Mouse (Mus musculus): ENCODE results near the gene Ydjc. TPM values are rescaled to one million over a fixed set of nuclear protein-coding genes. Genes with fewer than 3 reads are reported as not detected.

Ydjc gene
- polyA plus RNA-seq, 1 experiment from 2014 or later, result 43.7 TPM

- Histone ChIP-seq H3K27me3 (replicated peaks) (no peaks in the 10 kb centered on the region), H3K4me2 (no peak overlapping the region), H3K4me3 (no peak overlapping the region), H3K9ac (no peak overlapping the region), H3K36me3 (replicated peaks) (peaks cover 5% of the 10 kb centered on the region; the same call in 1 of the 2 replicates), H3K4me1 (no peaks in the 10 kb centered on the region), H3K9me3 (no peaks in the 10 kb centered on the region), H3K27ac (no peak overlapping the region)
- no peak for ATAC-seq (replicated peaks)
These were observed 22.8 kb downstream of the Ydjc start for GRCm38 (mm10) chr16:17167179-17167578.

GRCm38 (mm10) chr16:17168049-17168448 is 23.6 kb downstream of the Ydjc start:
- 91% methylated on average over 5 of the region's 5 CpGs for WGBS
- Histone ChIP-seq H3K4me2 (no peak overlapping the region), H3K27ac (no peak overlapping the region), H3K9ac (no peak overlapping the region), H3K4me3 (no peak overlapping the region), H3K9me3 (no peaks in the 10 kb centered on the region), H3K27me3 (replicated peaks) (no peaks in the 10 kb centered on the region), H3K4me1 (no peaks in the 10 kb centered on the region), H3K36me3 (replicated peaks) (peaks cover 13% of the 10 kb centered on the region; the same call in 1 of the 2 replicates)
- ATAC-seq (replicated peaks), result no peak

- no peak for ATAC-seq (replicated peaks)
- Histone ChIP-seq H3K4me2 (no peak overlapping the region), H3K4me3 (no peak overlapping the region), H3K27me3 (replicated peaks) (no peaks in the 10 kb centered on the region), H3K4me1 (no peaks in the 10 kb centered on the region), H3K36me3 (replicated peaks) (peaks cover 17% of the 10 kb centered on the region; the same call in 1 of the 2 replicates), H3K9ac (no peak overlapping the region), H3K9me3 (no peaks in the 10 kb centered on the region), H3K27ac (no peak overlapping the region)
- WGBS, result 94% methylated on average over 2 of the region's 2 CpGs
These were observed 31.3 kb downstream of the Ydjc start for GRCm38 (mm10) chr16:17175765-17176164.

GRCm38 (mm10) chr16:17177623-17178170 is 33.3 kb downstream of the Ydjc start:
- H3K4me3 ChIP-seq, result no peak overlapping the region
- peaks cover 13% of the 10 kb centered on the region; the same call in 1 of the 2 replicates for H3K36me3 ChIP-seq (replicated peaks)
- 97% methylated on average over 1 of the region's 1 CpGs for WGBS
- no peaks in the 10 kb centered on the region for H3K9me3 ChIP-seq
- H3K4me2 ChIP-seq, result no peak overlapping the region
- no peaks in the 10 kb centered on the region for H3K27me3 ChIP-seq (replicated peaks)
- no peak for ATAC-seq (replicated peaks)
- H3K27ac ChIP-seq, result no peak overlapping the region
- no peaks in the 10 kb centered on the region for H3K4me1 ChIP-seq
- no peak overlapping the region for H3K9ac ChIP-seq

- Histone ChIP-seq H3K27me3 (replicated peaks) (no peaks in the 10 kb centered on the region), H3K9ac (no peak overlapping the region), H3K27ac (no peak overlapping the region), H3K36me3 (replicated peaks) (peaks cover 8% of the 10 kb centered on the region; the same call in 1 of the 2 replicates), H3K9me3 (no peaks in the 10 kb centered on the region), H3K4me1 (no peaks in the 10 kb centered on the region), H3K4me3 (no peak overlapping the region), H3K4me2 (no peak overlapping the region)
- 95% methylated on average over 3 of the region's 3 CpGs for WGBS
- ATAC-seq (replicated peaks), result no peak
These were observed 35.3 kb downstream of the Ydjc start for GRCm38 (mm10) chr16:17179706-17180105.

- 0 out of 2 replicates have a peak, but pooled peaks cover 2% of the 10 kb centered on the region for H3K36me3 ChIP-seq (replicated peaks)
- no peak overlapping the region for H3K9ac ChIP-seq
- no peak overlapping the region for H3K4me2 ChIP-seq
- no peak overlapping the region for H3K4me3 ChIP-seq
- no peak for ATAC-seq (replicated peaks)
- H3K27ac ChIP-seq, result no peak overlapping the region
- H3K4me1 ChIP-seq, result no peaks in the 10 kb centered on the region
- WGBS, result 87% methylated on average over 4 of the region's 4 CpGs
- no peaks in the 10 kb centered on the region for H3K9me3 ChIP-seq
- H3K27me3 ChIP-seq (replicated peaks), result no peaks in the 10 kb centered on the region
These were observed 37.0 kb downstream of the Ydjc start for GRCm38 (mm10) chr16:17181382-17181781.

- H3K9ac ChIP-seq, result no peak overlapping the region
- H3K4me1 ChIP-seq, result no peaks in the 10 kb centered on the region
- ATAC-seq (replicated peaks), result no peak
- no peaks in the 10 kb centered on the region for H3K9me3 ChIP-seq
- no peak overlapping the region for H3K27ac ChIP-seq
- no peaks in the 10 kb centered on the region for H3K27me3 ChIP-seq (replicated peaks)
- WGBS, result 80% methylated on average over 2 of the region's 2 CpGs
- H3K4me2 ChIP-seq, result no peak overlapping the region
- no peak overlapping the region for H3K4me3 ChIP-seq
- H3K36me3 ChIP-seq (replicated peaks), result no peaks in the 10 kb centered on the region
These were observed 37.7 kb downstream of the Ydjc start for GRCm38 (mm10) chr16:17182136-17182535.

GRCm38 (mm10) chr16:17183003-17183402 is 38.6 kb downstream of the Ydjc start:
- no peaks in the 10 kb centered on the region for H3K36me3 ChIP-seq (replicated peaks)

GRCm38 (mm10) chr16:17185475-17185874 is 41.1 kb downstream of the Ydjc start:
- Histone ChIP-seq H3K27me3 (replicated peaks) (no peaks in the 10 kb centered on the region), H3K27ac (no peak overlapping the region), H3K4me3 (no peak overlapping the region), H3K4me1 (no peaks in the 10 kb centered on the region), H3K4me2 (no peak overlapping the region), H3K9me3 (no peaks in the 10 kb centered on the region), H3K9ac (no peak overlapping the region), H3K36me3 (replicated peaks) (no peaks in the 10 kb centered on the region)
- no peak for ATAC-seq (replicated peaks)

More at GRCm38 (mm10) chr16:17183003-17183402, 38.6 kb downstream of the Ydjc start:
- H3K27ac ChIP-seq, result no peak overlapping the region
- ATAC-seq (replicated peaks), result no peak
- no peaks in the 10 kb centered on the region for H3K27me3 ChIP-seq (replicated peaks)
- H3K4me1 ChIP-seq, result no peaks in the 10 kb centered on the region
- WGBS, result 84% methylated on average over 3 of the region's 3 CpGs
- no peaks in the 10 kb centered on the region for H3K9me3 ChIP-seq
- no peak overlapping the region for H3K4me2 ChIP-seq
- H3K4me3 ChIP-seq, result no peak overlapping the region
- H3K9ac ChIP-seq, result no peak overlapping the region

GRCm38 (mm10) chr16:17193823-17194222 is 49.4 kb downstream of the Ydjc start:
- H3K9me3 ChIP-seq, result no peaks in the 10 kb centered on the region
- WGBS, result 95% methylated on average over 4 of the region's 4 CpGs

GRCm38 (mm10) chr16:17200121-17200952 is 55.9 kb downstream of the Ydjc start:
- H3K4me1 ChIP-seq, result peaks cover 16% of the 10 kb centered on the region
- H3K27me3 ChIP-seq (replicated peaks), result no peaks in the 10 kb centered on the region
- peak overlapping the region; percentile 85 for H3K4me3 ChIP-seq
- peak overlapping the region; percentile 75 for H3K4me2 ChIP-seq
- H3K9ac ChIP-seq, result peak overlapping the region; percentile 91
- H3K27ac ChIP-seq, result peak overlapping the region; percentile 71; the same call in 1 of the 2 replicates
- WGBS, result 11% methylated on average over 24 of the region's 24 CpGs
- ATAC-seq (replicated peaks), result peak; percentile 5; the same call in 1 of the 2 replicates
- no peaks in the 10 kb centered on the region for H3K36me3 ChIP-seq (replicated peaks)
- H3K9me3 ChIP-seq, result no peaks in the 10 kb centered on the region

More at GRCm38 (mm10) chr16:17193823-17194222, 49.4 kb downstream of the Ydjc start:
- no peak overlapping the region for H3K4me2 ChIP-seq
- no peak overlapping the region for H3K27ac ChIP-seq
- H3K4me1 ChIP-seq, result no peaks in the 10 kb centered on the region
- H3K9ac ChIP-seq, result no peak overlapping the region
- no peak for ATAC-seq (replicated peaks)
- H3K4me3 ChIP-seq, result no peak overlapping the region
- no peaks in the 10 kb centered on the region; the same call in 1 of the 2 replicates for H3K36me3 ChIP-seq (replicated peaks)
- no peaks in the 10 kb centered on the region for H3K27me3 ChIP-seq (replicated peaks)

GRCm38 (mm10) chr16:17200953-17201707 is 56.7 kb downstream of the Ydjc start:
- no peaks in the 10 kb centered on the region for H3K9me3 ChIP-seq
- H3K4me2 ChIP-seq, result peak overlapping the region; percentile 75
- no peaks in the 10 kb centered on the region; the same call in 1 of the 2 replicates for H3K27me3 ChIP-seq (replicated peaks)
- peak overlapping the region; percentile 85 for H3K4me3 ChIP-seq
- peak; percentile 90 for ATAC-seq (replicated peaks)
- no peaks in the 10 kb centered on the region for H3K36me3 ChIP-seq (replicated peaks)
- under 1% methylated on average over 64 of the region's 72 CpGs for WGBS
- peak overlapping the region; percentile 71 for H3K27ac ChIP-seq
- peaks cover 16% of the 10 kb centered on the region for H3K4me1 ChIP-seq
- H3K9ac ChIP-seq, result peak overlapping the region; percentile 91
